Mouse (Mus musculus) neural tube, embryonic 10.5 days (tissue): ENCODE measurements around the gene Stpg3.

Experiments used
- DNase-seq: peaks from one replicate; pipeline ENCODE4 v3.0.0-alpha.2; 2017; ENCODE audit warnings: low spot score; ENCODE audit errors: extremely low spot score

Gene Stpg3

DNA sequence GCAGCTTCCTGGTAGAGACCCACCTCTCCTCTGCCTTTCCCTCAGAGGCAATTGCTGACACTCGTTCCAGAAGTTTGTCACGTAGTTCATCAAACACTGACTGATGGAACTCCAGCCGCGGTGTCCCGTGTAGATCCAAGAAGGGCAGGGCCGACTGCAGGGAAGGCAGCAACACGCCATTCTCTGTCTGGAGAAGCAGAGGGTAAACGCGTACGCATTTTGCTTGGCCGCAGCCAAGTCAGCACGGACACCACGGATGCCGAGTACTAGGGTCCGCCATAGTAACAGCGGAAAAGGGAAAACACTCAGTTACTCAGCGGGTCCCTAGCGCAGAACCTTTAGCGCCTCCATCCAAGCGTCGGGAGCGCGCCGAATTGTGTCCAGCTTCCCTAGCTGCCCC, 3.8 kb downstream of the Stpg3 start:
- no peak for DNase-seq

DNA sequence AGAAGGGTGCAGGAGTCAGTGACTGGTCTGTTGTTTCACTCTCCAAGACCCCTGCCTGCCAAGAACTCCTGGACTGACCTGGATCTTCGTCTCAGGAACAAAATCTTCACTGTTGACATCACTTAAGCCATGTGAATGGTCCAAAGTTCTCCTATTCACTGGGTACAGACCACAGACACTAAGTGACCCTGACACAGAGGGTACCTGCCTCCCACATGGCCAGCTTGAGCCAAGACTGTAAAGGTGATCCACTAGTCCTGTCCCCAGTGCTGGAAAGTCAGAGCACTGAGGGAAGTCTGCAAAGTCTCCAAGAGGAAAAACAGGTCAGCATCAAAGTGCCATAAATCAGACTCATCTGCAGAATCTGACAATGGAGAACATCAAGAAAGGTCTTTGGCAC, 6.8 kb downstream of the Stpg3 start:
- DNase-seq, result no peak

DNA sequence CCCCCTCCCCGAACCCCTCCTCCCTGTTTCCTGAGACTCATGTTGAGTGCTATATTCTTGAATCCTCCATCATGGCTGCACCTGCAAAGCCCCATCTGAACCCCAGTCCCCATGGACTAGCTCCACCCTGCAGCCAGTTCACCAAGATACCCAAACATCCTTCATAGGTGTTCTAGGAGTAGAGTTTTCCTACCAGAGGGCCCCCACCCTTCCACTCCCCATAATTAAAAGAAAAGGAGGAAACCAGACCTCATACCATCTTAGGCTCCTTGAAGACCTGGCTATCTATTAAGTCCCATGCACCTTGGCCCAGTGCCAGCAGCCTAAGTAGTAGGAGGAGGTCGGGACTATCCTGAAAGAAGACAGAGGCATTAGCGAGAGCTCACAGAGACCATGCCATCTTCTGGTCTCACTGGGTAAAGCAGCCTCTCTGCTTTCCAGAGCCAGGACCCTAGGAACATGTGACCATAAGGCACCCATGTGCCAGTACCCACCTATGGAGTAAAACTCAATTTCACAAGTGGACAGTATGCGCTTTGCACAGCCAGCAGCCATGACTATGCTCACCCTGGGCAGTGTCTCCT, 10.7 kb downstream of the Stpg3 start:
- no peak for DNase-seq

DNA sequence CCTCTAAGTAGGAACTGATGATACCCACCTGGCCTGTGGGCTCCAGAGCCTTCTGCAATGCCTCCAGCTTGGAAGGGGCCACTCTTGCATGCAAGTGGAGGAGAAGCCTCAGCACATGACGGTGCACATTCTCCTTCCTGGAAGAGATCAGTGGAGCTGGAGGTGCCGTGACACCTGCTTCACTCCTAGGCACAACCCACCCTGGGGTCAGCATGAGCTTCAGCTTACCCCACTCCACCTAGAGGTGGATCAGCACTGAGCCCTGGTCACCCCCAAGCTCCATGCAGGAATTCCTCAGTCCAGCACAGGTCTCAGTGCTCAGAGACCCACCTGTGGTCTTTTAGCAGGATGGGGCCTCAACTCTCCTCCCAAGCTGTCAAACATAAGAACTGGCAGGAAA, 13.8 kb downstream of the Stpg3 start:
- no peak for DNase-seq

DNA sequence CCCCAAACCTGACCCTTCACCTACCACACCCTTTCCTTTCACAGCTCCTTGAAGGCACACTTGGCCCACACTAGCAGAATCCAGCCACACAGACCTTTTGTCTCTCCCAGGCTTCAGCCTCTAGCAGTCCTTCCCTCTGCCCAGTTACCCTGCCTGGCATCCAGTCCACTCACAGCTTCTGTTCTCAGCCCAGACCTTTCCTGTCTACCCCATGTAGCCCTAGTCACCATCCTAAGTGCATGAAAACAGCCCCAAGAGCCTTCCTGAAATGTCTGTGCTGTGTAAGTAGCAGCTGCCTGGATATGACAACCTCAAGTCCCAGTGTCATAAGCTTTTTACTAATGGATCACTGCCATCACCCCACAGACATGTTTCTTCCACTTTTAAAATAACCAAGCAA, 16.5 kb downstream of the Stpg3 start:
- DNase-seq, result no peak

DNA sequence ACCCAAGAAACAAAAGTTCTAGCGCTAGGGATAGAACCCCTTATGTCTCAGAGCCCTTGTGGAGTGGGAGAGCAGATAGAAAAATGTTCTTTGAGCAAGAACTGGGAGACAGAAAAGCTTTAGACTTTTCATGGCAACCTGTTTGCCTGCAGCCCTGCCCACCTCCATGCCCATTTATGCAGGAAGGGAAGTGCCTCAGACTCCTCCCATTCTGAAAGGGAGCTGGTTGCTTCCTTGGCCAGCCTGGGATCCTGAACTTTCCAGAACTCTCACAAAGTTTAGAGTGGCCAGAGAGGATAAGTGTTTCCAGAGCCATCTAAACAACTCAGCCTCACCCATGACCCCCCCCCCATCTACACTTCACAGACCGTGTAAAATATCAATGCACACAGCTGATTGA, 17.2 kb downstream of the Stpg3 start:
- DNase-seq, result no peak

DNA sequence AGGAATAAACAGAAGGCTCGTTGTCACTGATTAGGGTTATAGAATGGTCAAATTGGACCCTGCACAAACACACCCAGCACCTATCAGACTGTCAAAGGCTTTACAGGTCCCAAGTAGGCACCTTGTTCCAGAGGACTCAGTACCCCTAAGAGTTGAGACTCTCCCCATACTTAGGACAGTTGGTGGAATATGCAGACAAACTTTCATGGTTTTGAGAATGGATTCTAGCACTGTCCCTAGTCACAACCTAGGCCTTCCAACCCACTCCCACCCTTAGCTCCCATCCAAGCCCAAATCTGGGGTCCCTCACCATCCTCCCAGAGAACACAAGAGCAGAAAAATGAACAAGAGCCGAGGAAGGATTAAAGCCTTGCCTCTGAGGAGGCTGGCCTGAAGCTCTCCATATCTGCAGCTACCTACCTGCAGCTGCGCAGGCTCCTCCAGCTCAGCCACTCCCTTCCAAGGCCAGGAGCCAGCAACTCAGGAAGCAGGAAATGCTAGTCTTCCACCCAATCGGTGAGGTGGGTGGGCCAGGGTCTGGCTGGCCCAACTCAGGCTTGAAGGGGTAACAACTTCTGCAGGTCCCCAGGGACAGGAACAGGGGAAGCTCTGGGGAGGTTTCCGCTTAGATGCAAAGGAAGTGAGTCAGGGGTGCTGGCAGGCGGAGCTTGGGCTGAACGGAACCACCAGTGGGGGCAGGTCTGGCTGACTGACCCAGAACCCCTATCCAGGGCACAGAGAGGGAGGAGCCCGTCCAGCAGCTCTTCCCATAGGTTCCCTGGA, 18.1 kb downstream of the Stpg3 start, which contains the start of gene Tor4a:
Tor4a (minus strand) TSS at position 715 of the 783 bp plus-strand sequence.
- no peak for DNase-seq

DNA sequence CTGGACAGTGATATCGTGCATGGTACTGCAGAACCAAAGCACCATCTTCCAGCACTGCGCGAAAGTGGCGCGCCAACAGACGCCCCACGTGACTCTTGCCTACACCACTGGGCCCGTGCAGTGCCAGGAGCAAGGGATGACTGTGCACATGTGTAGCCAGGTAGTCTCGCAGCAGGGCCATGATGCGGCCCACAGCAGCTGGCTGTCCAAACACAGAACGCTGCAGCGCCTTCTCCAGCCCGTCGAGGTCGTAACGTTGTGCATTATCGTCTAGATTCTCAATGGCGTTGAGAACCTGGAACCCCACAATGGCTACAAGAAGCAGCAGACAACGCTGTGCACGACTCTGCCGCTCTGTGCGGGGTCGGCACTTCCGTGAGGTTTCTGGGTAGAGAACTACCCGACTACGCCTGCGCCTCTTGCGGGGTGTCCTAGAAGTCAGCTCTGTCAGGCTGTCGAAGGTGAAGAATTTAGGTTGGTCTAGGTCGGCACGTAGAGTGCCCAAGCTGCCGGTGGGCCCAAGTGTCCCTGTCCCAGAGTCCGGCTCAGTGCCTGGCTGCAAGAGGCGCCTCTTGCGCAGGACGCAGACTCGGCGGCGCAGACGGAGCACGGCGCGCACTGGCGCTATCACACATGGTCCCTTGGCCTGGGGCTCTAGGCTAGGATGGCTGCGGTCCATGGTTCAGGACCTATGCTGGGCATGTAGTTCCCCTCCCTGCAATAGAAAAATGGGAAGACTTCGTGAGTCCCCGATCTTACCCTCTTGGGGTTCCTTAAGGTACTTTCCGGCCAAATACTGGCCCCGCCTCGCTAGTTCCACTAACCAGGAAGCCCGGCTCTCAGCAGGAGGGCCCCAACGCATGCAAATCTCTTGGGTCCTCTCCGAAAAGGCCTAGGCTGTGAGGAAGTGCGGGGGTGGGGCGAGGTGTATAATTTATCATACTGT, 19.0 kb downstream of the Stpg3 start:
- DNase-seq, result no peak

DNA sequence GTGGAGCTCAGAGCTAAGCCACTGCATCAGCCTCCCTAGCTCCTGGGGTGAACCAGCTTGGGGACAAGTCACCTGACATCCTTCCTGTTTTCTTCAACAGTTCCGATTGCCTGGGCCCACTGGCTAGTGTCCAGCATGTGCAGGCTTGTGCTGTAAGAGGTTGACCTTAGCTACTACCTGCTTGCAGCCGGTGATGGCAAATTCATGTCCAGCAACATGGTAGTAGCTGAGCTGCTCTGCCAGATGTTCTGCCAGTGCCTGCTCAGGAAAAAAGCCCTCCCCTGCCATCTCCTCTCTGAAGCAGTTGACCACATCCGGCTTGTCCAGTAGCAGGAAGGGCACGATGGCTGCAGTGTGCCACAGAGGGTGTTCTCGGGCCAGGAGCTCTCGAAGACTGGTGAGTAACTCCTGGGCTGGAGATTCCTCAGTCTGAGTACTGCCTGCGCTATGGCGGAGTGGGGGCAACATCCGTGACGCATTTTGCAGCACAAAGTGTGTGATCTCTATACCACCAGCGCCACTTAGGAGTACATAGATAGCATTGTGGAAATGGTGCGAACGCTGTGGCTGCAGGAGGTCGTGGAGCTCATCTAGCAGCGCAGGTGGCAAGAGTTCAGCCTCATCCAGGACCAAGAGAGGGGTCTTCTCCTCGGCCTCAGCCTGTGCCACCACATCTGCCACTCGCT, 19.8 kb downstream of the Stpg3 start:
- no peak for DNase-seq

DNA sequence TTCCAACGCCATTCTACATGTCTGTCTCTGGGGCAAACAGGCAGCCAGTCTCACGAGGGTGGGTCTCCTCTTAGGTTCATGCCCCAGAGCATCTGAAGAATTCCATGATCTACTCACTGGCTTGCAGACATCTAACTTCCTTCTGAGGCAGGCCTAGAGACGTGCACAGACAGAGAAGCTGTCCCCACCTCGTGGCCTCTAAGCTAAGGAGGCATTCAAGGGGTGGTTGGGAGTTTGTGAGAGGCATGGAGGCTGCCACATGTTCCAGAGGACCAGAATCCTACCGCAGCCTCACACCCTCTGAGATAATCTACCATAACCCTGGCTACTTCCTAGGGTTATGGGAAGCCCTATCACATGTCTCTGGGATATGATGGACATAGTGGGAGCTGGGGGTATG, 20.4 kb downstream of the Stpg3 start:
- DNase-seq, result no peak

DNA sequence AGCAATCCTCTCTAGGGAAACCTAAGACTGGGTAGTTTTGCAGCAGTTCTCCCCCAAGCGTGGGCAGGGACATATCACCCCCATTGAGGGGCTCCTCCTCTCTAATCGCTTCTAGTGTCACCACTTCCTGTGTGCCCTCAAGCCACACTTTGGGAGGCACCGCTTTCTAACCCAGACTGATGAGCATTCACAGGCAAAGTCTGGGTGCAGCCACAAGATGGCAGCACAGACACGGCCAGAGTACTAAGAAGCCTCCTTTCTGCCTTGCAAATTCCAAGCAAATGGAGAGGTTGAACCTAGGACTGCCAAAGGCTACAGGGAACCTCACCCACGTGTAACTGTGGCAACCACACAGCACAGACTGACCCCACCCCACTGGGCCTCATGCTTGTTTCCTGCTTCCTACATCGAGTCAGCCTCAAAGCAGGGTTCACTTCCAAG, 21.1 kb downstream of the Stpg3 start:
- peak; percentile 82 for DNase-seq

DNA sequence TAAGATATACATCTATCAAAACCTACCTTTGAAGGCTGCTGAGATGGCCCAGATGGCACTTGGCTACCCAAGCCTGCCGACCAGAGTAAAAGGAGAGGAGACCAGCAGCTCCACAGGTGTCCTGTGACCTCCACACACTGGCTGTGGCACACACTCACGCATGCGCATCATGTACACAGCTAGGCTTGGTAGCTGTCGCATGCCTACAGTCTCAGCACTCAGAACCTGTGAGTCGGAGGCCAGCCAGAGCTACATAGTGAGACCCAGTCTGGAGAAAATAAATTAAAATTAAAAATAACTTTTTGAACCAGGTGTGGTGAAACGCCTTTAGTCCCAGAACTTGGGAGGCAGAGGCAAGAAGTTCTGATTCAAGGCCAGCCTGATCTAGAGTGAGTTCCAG, 26.6 kb downstream of the Stpg3 start:
- no peak for DNase-seq

DNA sequence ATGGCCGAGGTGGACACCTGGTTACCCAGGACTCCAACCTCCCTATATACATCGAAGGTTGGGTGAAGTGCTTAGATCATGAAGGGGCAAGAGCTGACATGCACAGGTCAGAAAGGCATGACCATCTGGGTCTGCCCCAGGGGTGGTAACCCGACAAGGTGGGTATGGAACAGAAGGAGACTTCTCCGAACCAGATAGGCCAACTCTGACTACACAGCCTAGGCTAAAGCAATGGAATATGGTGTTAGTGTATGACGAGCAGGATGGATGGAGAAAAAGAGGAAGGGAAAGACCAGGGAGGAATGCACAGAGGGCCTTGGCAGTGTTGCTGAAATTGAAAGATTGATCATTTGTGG, 27.9 kb downstream of the Stpg3 start:
- DNase-seq, result no peak

DNA sequence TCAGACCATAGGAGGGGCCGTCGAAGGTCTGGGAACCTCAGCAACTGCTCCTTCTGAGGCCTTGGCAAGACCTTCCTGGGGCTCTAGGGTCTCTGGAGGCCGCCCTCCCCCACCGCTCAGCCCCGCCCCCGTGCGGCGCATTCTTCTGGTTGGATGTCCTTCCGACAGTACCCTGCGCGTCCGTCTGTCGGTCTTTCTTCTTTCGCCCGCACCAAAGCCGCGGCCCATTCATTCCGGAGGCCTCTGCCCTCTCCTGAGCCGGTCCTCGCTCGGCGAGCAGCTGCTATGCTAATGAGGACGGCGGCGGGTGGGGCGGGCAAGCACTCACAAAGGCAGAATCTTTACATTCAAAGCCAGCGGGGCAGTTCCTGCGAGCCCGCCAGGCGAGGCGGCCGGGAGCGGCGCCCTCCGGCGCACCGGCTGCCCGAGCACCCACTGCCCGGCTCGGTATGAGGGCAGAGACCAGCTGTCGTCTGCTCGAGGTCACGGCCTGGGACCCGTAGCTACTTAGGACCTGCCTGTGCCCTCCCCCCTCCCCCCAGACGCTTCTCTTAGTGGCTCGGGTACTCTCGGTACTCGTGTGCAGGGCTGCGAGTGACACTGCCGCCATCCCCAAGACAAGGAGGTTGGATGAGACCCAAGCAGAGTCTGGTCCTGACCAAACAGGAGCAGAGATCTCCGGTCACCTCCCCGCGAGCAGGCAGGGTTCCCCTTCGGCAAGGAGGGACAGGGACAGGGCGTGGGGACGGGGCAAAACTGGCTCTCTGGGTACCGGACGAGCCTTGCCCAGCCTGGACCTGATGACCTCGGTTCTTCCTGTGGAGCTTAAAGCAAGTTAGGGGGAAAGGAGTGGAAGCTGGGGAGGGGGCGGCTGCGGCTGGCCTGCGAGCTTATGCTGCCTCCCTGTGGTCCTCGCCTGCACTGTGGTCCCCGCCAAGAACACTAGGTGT, 28.5 kb downstream of the Stpg3 start:
- peak; percentile 90 for DNase-seq

DNA sequence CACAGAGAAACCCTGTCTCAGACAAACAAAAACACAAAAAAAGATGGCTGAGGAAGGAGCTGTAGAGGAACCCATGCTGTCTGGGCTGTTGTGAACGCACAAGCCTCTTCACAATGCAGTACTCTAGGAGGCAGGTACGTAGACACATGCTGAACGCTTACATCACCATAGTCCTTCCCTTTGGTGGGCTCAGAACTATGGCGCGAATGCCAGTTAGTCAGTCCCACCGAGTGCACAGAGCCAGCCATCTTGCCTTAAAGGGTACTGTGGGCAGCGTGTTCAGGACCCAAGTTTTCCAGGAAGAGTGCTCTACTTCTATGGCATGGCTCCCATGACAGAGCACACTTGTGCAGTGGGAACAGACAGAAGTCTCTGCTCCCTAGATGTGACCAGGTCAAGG, 29.9 kb downstream of the Stpg3 start:
- DNase-seq, result no peak

DNA sequence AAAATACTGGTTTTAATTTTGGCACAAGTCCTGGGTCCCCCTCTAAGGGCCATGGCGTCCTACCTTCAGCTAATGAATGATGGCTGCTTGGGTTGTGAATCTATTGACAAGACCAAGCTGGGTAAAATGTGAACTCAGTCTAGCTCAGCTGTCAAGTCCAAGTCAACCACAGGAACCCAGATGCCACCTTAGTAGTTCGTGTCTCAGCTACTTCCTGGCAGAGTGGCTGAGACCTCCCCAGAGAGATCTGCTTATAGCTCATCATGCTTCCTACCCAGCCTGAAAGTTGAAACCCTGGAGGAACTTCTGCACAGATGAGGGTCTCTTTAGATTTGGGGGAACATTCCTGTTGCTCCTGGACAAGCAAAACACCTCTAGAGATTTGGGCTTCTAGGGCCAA, 31.1 kb downstream of the Stpg3 start:
- no peak for DNase-seq

DNA sequence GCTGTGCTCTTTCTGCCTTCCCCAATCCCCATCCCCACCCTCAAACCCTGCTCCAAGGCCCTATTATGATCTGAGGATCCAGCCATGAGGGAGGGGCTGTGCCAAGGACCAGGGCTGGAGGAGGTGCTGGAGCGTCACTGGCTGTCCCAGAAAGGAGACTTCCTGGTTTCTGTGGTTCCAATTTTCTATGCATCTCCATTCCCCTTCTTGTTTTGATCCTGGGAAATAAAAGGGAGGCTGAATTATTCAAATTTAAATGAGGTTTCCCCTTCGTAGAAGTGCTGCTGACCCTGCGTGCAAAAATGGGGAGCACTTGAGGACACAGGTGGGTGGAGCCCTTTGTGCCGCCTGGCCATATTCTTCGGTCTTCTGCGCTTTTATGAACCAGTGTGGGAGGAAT, 31.8 kb downstream of the Stpg3 start:
- DNase-seq, result no peak

DNA sequence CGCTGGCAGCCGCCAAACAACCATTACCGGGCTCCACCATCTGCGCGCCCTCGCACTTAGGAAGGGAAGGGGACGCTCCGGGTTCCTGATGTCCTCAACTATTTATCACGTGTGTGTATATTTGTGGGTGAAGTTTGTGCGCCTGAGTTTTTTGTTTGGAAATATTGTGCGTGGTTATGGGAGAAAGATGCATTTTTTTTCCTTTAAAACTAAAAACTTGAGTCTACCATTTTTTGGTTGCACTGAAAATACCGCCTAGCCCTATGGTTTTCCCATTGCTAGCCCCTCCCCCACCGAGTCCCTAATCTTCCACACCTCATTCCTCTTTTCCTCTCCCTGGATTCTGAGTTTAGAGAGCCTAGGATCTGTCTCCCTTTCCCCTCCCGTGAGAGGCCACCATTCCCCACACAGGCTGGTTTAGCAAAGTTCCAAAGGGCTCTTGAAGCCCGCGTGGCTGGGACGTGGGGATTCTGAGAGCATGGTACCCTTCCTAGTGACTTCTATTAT, 32.5 kb downstream of the Stpg3 start:
- DNase-seq, result peak; percentile 49

DNA sequence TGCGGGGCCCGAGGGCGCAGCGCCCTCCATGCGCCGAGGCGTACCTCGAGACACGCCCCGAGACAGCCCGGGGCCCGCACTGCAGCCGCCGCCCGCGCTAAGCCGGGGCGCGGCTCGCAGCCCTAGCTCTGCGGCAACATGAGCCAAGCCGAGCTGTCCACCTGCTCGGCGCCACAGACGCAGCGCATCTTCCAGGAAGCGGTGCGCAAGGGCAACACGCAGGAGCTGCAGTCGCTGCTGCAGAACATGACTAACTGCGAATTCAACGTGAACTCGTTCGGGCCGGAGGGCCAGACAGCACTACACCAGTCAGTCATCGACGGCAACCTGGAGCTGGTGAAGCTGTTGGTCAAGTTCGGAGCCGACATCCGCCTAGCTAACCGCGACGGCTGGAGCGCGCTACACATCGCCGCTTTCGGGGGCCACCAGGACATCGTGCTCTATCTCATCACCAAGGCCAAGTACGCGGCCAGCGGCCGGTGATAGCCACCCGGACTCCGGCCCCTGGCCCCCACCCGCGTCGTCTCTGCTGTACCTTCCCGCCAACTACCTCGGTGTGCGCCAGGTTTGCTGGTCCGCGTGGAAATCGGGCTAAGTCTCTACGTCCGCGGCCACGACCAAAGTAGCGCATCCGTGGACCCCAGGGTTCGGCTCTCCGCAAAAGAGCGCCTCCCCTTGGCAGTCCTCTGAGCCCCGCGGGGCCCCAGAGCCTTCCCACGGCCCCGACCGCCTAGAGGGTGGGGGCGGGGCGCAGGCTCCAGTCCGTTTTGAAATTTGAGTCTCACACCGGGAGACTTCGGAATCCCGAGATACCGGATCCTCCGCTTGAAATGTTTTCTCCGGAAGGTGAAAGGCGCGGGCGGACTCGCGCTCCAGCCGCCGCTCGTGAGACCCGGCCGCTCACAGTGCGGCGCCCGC, 33.2 kb downstream of the Stpg3 start:
- DNase-seq, result peak; percentile 78
